Mouse (Mus musculus) olfactory bulb, adult 2 months (tissue): ENCODE data around the gene Fam221b.

ENCODE experiments used
- CTCF ChIP-seq: fragments of 200-500 bp; IDR thresholded peaks from 2 replicates; pipeline ENCODE4 v1.5.1; 2012; ENCODE audit warnings: low read depth, mild to moderate bottlenecking, low read length, moderate library complexity; ENCODE audit not compliant: insufficient read depth
- POLR2A ChIP-seq: fragments of 200-500 bp; IDR thresholded peaks from 2 replicates; pipeline ENCODE4 v1.6.1; 2012; ENCODE audit warnings: mild to moderate bottlenecking, low read depth, low read length, moderate library complexity; ENCODE audit not compliant: insufficient read depth

DNA sequence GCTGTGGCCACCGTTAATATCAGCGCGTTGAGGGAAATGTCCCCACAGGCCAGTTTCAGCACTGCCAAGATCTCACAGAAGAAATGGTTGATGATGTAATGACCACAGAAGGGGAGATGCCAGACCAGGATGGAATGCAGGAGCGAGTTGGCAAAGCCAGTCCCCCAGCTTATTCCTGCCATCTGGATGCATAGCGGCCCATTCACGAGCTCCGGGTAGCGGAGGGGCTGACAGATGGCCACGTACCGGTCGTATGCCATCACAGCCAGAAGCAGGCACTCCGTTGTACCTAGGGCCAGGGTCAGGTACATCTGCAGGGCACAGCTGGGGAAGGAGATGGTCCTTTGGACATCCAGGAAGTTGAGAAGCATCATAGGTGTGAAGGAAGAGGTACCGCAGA, 27.6 kb upstream of the Fam221b start:
- TF ChIP-seq CTCF (no peak), POLR2A (0 out of 2 replicates have a peak, but pooled peaks have one; percentile 17)
